Mouse (Mus musculus): Measurements from ENCODE around the gene Il15. TPM values are rescaled to one million over a fixed set of nuclear protein-coding genes. Genes with fewer than 3 reads are reported as not detected.

The Il15 gene
- total RNA-seq, 2 experiments from 2014 or later: 38.4 to 48.3 TPM

DNA sequence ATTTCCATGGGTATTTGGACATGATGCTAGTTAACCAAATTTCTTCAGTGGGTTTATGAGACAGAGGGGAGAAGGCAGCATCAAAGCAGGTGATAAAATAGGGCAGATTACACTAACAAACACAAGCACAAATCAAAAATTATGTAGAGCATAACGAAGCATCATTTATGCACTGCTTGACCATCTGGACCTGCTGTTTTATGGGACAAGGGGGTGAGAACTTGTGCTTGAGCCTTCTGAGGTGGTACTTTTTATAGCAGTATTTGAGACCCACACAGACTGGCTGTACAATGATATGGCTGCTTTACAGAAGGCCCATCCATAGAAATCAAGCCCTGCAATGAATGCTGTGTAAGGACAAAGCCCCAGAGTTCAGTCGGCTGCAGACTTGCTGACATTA, 46.9 kb downstream of the Il15 start:
- DNase-seq: no peak

DNA sequence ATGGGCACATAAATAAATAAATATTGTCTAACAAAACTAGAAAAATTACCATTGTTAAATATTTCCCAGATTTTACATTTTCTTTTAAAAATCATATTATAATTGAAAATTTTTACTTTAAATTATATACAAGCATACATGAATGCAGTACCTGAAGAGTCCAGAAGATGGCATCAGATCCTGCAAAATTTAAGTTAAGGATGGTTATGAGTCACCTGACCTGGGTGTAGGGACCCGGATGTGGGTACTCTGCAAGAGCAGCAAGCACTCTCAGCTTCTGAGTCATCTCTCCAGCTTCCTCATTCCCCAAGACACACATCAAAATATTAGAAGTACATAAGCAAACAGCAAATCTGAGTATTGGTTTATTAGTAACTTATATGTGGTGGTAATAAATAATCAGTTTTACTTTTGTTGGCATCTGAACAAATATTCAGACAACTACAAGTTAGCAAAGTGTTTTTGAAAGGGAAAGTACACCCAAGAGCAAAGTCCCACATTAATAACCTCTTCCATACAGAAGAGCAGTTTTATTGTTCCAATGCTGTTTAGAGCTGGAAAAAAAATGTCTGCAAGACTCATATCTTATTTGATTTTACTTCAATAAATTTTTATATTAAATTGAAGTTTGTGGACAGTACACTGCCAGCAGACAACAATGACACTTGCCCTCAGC, 51.6 kb downstream of the Il15 start:
- peak; percentile 11 to 47 for DNase-seq

- no peak for DNase-seq
These were observed 53.7 kb downstream of the Il15 start for GRCm38 (mm10) chr8:82349299-82349698.

- no peak for DNase-seq
These were observed 56.5 kb downstream of the Il15 start for GRCm38 (mm10) chr8:82346485-82346884.

DNA sequence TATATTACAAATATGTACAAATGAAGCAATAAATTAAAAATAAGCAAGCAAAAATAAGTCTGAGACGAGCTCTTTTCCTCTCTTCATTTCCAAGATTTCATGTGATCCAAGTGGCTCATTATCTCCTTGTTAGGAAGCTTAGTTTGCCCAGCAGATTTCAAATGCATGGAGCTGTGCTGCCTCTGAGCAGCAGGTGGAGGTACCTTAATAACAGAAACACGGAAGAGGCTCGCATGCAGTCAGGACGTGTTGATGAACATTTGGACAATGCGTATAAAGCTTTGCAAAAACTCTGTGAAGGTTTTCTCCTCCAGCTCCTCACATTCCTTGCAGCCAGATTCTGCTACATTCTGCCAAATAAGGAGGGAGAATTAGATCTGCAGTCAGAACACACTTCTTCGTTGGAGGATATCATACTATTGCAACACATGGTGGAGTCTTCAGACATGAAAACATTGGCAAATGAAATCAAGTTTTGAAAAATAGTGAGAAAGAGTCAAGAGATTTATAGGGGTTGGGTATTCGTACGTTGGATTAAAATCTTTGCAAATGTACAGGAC, 71.3 kb downstream of the Il15 start:
- DNase-seq: no peak

- DNase-seq: no peak
These were observed 74.9 kb downstream of the Il15 start for GRCm38 (mm10) chr8:82327986-82328652.

- DNase-seq: no peak
These were observed 77.0 kb downstream of the Il15 start for GRCm38 (mm10) chr8:82326061-82326460.

DNA sequence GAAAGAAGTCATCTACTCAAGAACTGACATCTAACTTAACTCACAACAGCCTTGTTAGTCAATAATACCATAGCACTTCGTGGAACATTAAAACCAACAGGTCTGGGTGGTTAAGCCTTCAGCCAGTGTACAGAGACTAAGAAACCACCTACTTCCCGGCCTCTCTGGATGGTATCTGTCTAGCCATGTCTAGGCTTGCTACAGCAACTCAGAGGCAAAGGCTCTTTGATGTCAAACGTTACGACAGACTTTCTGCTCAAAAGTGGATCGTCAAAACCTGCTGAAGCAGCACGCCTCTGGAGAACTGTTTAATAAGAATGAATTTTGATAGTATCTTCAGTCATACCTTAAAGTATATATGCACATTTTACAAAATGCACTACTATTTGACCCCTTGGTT, 77.4 kb downstream of the Il15 start:
- DNase-seq: no peak

DNA sequence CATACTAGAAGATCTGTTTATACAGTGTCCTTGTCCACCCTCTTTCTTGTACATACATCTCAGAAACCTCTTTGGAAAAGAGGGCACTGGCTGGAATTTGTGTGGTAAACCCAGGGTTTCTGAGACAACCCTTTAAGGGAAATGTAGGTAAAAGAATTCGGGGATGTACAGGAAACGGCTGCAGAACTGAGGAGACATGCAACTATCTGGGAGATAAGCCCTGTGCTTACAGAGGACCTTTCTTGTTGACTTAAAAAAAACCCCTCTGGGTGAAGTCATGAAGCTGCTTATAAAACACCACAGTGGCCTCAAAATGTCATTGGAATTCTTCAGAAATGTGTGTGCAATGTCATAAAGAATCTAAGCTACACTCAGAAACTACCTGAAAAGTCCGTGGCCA, 85.6 kb downstream of the Il15 start:
- DNase-seq: no peak

DNA sequence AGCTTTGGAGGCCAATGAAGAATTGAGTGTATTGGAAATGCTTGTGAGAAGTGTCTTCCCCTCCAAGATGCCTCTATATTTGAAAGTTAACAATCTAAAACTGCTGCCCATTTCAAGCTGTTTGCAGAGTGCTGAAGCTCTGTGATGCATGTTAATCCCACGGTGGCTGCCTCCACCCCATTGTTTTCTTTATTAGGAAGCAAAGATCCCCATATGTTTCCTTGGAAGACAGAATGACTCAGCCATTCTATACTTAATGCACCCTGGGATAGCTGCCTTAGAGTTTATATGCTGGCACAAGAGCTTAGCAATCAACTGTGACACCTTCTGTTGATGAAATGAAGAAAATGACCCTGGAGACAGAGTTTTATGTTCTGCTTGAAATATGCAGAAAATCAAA, 96.6 kb downstream of the Il15 start:
- DNase-seq: no peak

GRCm38 (mm10) chr8:82296256-82296655, 106.8 kb downstream of the Il15 start:
- no peak for DNase-seq

DNA sequence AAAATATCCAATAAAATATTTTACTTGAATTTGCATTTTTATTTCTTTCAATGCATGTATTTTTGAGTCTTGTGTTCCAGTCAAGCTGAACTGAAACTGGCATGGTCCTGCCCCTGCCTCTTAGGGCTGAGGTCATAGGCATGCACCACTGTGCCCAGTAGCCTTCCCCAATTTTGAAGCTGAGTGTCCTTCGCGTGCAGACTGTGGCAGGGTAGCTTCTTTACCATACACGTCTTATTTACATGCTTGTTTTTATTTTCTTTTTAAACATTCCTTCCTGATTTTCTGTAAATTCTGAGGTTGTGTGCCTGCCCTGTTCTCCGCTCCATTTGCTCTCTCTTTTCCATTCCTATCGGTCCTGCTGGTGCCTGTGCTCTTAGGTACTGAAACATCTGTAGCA, 111.4 kb downstream of the Il15 start:
- no peak for DNase-seq

DNA sequence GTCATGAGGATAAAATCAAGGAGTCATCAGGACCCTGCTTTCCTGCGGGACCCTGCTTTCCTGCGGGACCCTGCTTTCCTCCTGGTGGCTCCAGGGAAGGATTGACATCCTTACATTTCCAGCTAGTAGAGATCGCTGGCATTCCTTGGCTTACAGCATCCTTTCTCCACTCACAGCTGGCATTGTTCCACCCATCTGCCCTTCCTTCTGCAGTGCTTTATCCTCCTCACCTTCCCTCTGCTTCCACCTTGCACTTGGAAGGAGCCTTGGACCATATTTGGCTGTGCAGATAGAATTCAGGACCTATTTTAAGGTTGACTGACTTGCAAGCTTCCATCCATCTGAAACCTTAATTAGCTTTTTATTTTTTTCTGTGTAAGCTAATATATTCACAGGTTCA, 117.2 kb downstream of the Il15 start:
- DNase-seq: no peak

- no peak for DNase-seq
These were observed 121.0 kb downstream of the Il15 start for GRCm38 (mm10) chr8:82281995-82282394.
